Mouse (Mus musculus) hindbrain, embryonic 12.5 days (tissue): ENCODE measurements at regions not wholly inside any gene's neighbourhood (a gene's known extent, or its start where the extent isn't known, plus 50 kb on each side); places are given as distances from the start of the nearest gene placed in this dataset.
A peak's percentile ranks its signal among the peaks of the same experiment; 100 is the strongest.

ENCODE experiments used
- ATAC-seq: fragments of 200-750 bp; cut with Nextera tagmentation; 2 replicates; pipeline ENCODE4 v1.8.0; 2017; ENCODE audit warnings: moderate TSS enrichment; ENCODE audit not compliant: low FRiP score
- H3K27ac ChIP-seq: fragments of 300-500 bp; sonication (generic); 2 replicates; pipeline ENCODE4 v1.5.1; 2016; ENCODE audit warnings: mild to moderate bottlenecking
- H3K27me3 ChIP-seq: fragments of 300-500 bp; sonication (generic); 2 replicates; pipeline ENCODE4 v1.6.1; 2016; ENCODE audit warnings: mild to moderate bottlenecking
- H3K36me3 ChIP-seq: fragments of 300-500 bp; sonication (generic); 2 replicates; pipeline ENCODE4 v1.6.1; 2016; ENCODE audit warnings: mild to moderate bottlenecking
- H3K4me1 ChIP-seq: fragments of 300-500 bp; sonication (generic); 2 replicates; pipeline ENCODE4 v1.6.1; 2016
- H3K4me2 ChIP-seq: fragments of 300-500 bp; sonication (generic); replicated peaks from 2 replicates; pipeline ENCODE4 v1.6.1; 2016; ENCODE audit warnings: mild to moderate bottlenecking
- H3K4me3 ChIP-seq: fragments of 300-500 bp; sonication (generic); 2 replicates; pipeline ENCODE4 v1.5.1; 2016; ENCODE audit warnings: mild to moderate bottlenecking
- H3K9ac ChIP-seq: fragments of 300-500 bp; sonication (generic); 2 replicates; pipeline ENCODE4 v1.6.1; 2016; ENCODE audit warnings: mild to moderate bottlenecking, moderate library complexity
- H3K9me3 ChIP-seq: fragments of 300-500 bp; sonication (generic); replicated peaks from 2 replicates; pipeline ENCODE4 v1.6.1; 2016; ENCODE audit warnings: mild to moderate bottlenecking
- WGBS: fragments of 180-500 bp; shearing (Covaris S2); methylation state at CpG from one replicate; pipeline ENCODE4 v1.1.7; 2016; 5-methylcytosine and 5-hydroxymethylcytosine counted together

DNA sequence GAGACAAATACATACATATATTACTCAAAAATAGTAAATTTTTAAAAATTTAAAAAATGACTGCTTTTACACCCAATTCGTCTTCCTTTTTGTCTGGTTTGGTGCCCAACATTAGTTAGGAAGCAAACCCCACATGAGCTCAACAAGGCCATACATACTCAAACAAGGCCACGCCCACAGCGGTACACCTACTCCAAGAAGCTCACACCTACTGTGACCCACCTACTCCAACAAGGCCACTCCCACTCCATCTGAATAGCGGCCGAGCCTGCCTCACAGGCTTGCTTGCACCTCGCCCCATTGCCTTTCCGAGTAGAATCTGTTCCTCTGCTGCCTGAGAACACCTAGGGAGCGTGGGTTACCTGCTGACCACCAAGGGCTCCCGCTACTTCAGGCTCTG, 66.4 kb upstream of the Unc5a start:
- 60% methylated on average over 9 of the region's 9 CpGs for WGBS
- no peaks in the 10 kb centered on the region for H3K9me3 ChIP-seq
- peaks cover 14% of the 10 kb centered on the region for H3K27me3 ChIP-seq
- H3K36me3 ChIP-seq: no peaks in the 10 kb centered on the region
- no peak overlapping the region for H3K27ac ChIP-seq
- H3K4me2 ChIP-seq: no peak overlapping the region
- no peak overlapping the region for H3K4me3 ChIP-seq
- peaks cover 29% of the 10 kb centered on the region for H3K4me1 ChIP-seq
- no peak overlapping the region for H3K9ac ChIP-seq
- ATAC-seq: no peak

GRCm38 (mm10) chr13:54883748-54884708, 65.2 kb upstream of the Unc5a start:
- ATAC-seq: peak; percentile 62
- Histone ChIP-seq H3K9me3 (no peaks in the 10 kb centered on the region), H3K27me3 (peaks cover 14% of the 10 kb centered on the region), H3K9ac (no peak overlapping the region), H3K4me3 (no peak overlapping the region), H3K36me3 (no peaks in the 10 kb centered on the region), H3K4me1 (peaks cover 34% of the 10 kb centered on the region), H3K4me2 (no peak overlapping the region), H3K27ac (peak overlapping the region; percentile 80)
- WGBS: 50% methylated on average over 17 of the region's 17 CpGs

- 47% methylated on average over 14 of the region's 14 CpGs for WGBS
- peak overlapping the region; percentile 80 for H3K27ac ChIP-seq
- no peak overlapping the region for H3K4me2 ChIP-seq
- H3K27me3 ChIP-seq: peaks cover 14% of the 10 kb centered on the region
- H3K4me1 ChIP-seq: peaks cover 34% of the 10 kb centered on the region
- no peak overlapping the region for H3K4me3 ChIP-seq
- no peaks in the 10 kb centered on the region for H3K36me3 ChIP-seq
- no peak overlapping the region for H3K9ac ChIP-seq
- H3K9me3 ChIP-seq: no peaks in the 10 kb centered on the region
- ATAC-seq: peak; percentile 61
These were observed 64.3 kb upstream of the Unc5a start for GRCm38 (mm10) chr13:54884709-54885460.

DNA sequence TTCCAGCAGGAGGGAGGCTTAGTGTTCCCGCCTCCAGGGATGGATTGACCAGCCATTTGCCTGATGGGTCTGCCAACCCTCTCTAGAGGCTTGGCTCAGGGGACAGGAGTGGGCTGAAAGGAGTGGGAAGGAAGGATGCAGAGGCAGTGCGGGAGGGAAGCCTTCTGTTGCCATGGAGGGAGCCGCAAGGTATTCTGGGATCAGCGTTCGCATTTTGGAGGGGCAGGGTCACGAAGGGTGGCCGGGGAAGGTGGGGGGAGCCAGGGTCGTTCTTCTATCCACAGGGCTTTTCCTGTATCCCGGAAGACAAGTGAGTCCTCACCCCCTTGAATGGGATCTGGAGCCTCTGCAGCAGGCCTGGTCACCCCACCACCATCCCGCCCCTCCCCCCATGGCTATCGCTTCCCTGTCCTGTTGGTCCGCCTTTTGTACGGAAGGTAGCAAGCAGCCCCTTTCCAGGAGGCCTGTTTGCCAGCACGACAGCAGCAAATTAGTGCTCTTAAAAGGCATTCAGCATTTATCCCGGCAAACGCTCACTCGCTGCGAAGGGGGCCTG, 61.8 kb upstream of the Unc5a start:
- Histone ChIP-seq H3K4me2 (peak overlapping the region; percentile 48), H3K27me3 (peaks cover 10% of the 10 kb centered on the region), H3K4me3 (peak overlapping the region; percentile 18), H3K4me1 (peaks cover 34% of the 10 kb centered on the region), H3K36me3 (no peaks in the 10 kb centered on the region), H3K27ac (peak overlapping the region; percentile 44; the same call in 1 of the 2 replicates), H3K9ac (0 out of 2 replicates have a peak overlapping the region, but pooled peaks have one; percentile 24), H3K9me3 (no peaks in the 10 kb centered on the region)
- peak; percentile 32; the same call in 1 of the 2 replicates for ATAC-seq
- WGBS: 9% methylated on average over 18 of the region's 18 CpGs

- peaks cover 8% of the 10 kb centered on the region for H3K27me3 ChIP-seq
- H3K4me3 ChIP-seq: 0 out of 2 replicates have a peak overlapping the region, but pooled peaks have one; percentile 18
- no peak for ATAC-seq
- 0 out of 2 replicates have a peak overlapping the region, but pooled peaks have one; percentile 24 for H3K9ac ChIP-seq
- H3K9me3 ChIP-seq: no peaks in the 10 kb centered on the region
- no peaks in the 10 kb centered on the region for H3K36me3 ChIP-seq
- H3K4me1 ChIP-seq: peaks cover 34% of the 10 kb centered on the region
- peak overlapping the region; percentile 48 for H3K4me2 ChIP-seq
- no peak overlapping the region for H3K27ac ChIP-seq
- 51% methylated on average over 5 of the region's 5 CpGs for WGBS
These were observed 61.2 kb upstream of the Unc5a start for GRCm38 (mm10) chr13:54888021-54888420.

DNA sequence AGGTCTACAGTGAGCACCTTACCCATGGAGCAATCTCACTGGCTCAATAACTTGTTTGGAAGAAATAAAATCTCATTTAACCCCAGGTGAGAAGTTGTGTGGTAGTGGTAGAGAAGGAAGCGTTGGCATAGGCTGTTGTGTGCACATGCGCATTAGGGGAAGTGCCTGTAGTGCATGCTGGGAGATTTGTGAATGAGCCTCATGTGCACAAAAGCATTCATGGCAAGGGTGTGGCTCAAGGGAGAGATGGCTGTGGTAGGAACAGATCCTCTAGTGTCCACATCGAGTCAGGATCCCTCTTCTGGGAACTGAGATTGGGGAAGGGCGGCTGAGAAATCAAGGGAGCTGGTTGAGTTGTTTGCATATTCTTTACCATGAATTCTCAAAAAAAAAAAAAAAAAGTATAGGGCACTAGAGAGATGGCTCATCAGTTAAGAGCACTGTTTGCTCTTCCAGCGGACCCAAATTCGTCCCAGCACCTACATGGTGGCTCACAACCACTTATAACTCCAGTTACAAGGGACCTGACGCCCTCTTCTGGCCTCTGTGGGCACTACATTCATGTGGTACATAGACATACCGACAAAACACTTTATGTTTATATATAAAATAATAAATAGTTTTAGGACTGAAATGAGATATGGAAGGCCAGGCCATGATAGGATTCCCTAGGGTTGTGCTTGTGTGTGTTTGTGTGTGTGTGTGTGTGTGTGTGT, 59.4 kb upstream of the Unc5a start:
- no peak for ATAC-seq
- Histone ChIP-seq H3K4me3 (no peak overlapping the region), H3K9ac (no peak overlapping the region)

DNA sequence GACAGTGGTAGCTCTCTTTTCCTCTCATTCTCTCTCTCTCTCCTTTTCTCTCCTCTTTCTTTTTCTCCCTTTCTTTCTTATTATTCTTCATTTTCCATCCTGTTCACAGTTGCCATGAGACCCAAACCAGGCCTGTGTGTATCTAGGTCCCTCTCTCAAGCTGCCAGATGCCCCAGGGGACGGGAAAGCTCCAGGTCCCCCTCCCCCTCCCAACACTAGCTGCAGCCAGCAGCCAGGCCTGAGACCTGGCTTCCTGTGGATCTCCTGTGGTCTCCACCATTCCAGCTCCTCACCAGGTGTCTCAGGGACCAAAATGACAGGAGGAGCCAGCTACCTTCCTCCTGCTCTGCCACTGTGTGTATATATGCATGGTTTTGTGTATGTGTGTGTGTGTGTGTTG, 56.6 kb upstream of the Unc5a start:
- Histone ChIP-seq H3K36me3 (no peaks in the 10 kb centered on the region), H3K4me2 (no peak overlapping the region), H3K9me3 (no peaks in the 10 kb centered on the region), H3K27ac (no peak overlapping the region), H3K9ac (no peak overlapping the region), H3K4me3 (no peak overlapping the region), H3K4me1 (peaks cover 7% of the 10 kb centered on the region), H3K27me3 (peaks cover 10% of the 10 kb centered on the region)
- ATAC-seq: no peak
- 29% methylated on average over 1 of the region's 1 CpGs for WGBS

More for the DNA sequence above, 59.4 kb upstream of the Unc5a start:
- Histone ChIP-seq H3K4me2 (no peak overlapping the region), H3K27ac (no peak overlapping the region), H3K27me3 (peaks cover 10% of the 10 kb centered on the region), H3K4me1 (peaks cover 22% of the 10 kb centered on the region), H3K36me3 (no peaks in the 10 kb centered on the region), H3K9me3 (no peaks in the 10 kb centered on the region)
- WGBS: 84% methylated on average over 8 of the region's 8 CpGs

GRCm38 (mm10) chr13:54893651-54894050, 55.6 kb upstream of the Unc5a start:
- WGBS: 39% methylated on average over 7 of the region's 7 CpGs
- Histone ChIP-seq H3K27me3 (peaks cover 10% of the 10 kb centered on the region), H3K4me2 (no peak overlapping the region), H3K27ac (no peak overlapping the region), H3K36me3 (no peaks in the 10 kb centered on the region), H3K4me1 (no peaks in the 10 kb centered on the region), H3K9me3 (no peaks in the 10 kb centered on the region), H3K9ac (no peak overlapping the region), H3K4me3 (no peak overlapping the region)
- no peak for ATAC-seq

- H3K4me3 ChIP-seq: no peak overlapping the region
- H3K27ac ChIP-seq: no peak overlapping the region
- H3K9me3 ChIP-seq: no peaks in the 10 kb centered on the region
- peaks cover 10% of the 10 kb centered on the region for H3K27me3 ChIP-seq
- H3K36me3 ChIP-seq: no peaks in the 10 kb centered on the region
- WGBS: 72% methylated on average over 5 of the region's 5 CpGs
- H3K4me1 ChIP-seq: no peaks in the 10 kb centered on the region
- no peak for ATAC-seq
- H3K9ac ChIP-seq: no peak overlapping the region
- no peak overlapping the region for H3K4me2 ChIP-seq
These were observed 53.2 kb upstream of the Unc5a start for GRCm38 (mm10) chr13:54895981-54896380.
